Mouse (Mus musculus) ES-E14 (cell line): Measurements from ENCODE around the gene Ptprf. TPM values are rescaled to one million over a fixed set of nuclear protein-coding genes. Genes with fewer than 3 reads are reported as not detected.

Source experiments
- DNase-seq: peaks from one replicate; pipeline ENCODE4 v3.0.0-alpha.2; 2013; ENCODE audit warnings: low read depth, low spot score
- H3K27ac ChIP-seq: 2 replicates; pipeline ENCODE4 v1.5.1; 2012; ENCODE audit warnings: low read depth, mild to moderate bottlenecking, low read length, moderate library complexity, mixed read lengths; ENCODE audit not compliant: poor library complexity, insufficient read depth, severe bottlenecking
- H3K36me3 ChIP-seq: 2 replicates; pipeline ENCODE4 v1.6.1; 2012; ENCODE audit warnings: mild to moderate bottlenecking, low read length, moderate library complexity, mixed read lengths; ENCODE audit not compliant: control insufficient read depth, poor library complexity, insufficient read depth, severe bottlenecking
- H3K4me1 ChIP-seq, 2 experiments: fragments of 150-350 bp in 1 of 2; sonication (generic) in 1 of 2; 2 replicates each; pipeline ENCODE4 v1.6.1; 2012; ENCODE audit warnings: low read length in 2 of 2, mild to moderate bottlenecking in 1 of 2, mixed read lengths in 1 of 2; ENCODE audit not compliant: control insufficient read depth in 2 of 2, insufficient read depth in 2 of 2, poor library complexity in 1 of 2
- H3K4me3 ChIP-seq, 2 experiments: fragments of 150-350 bp in 1 of 2; sonication (generic) in 1 of 2; 2 replicates each; pipeline ENCODE4 v1.5.1; 2012; ENCODE audit warnings: low read length in 2 of 2, low read depth in 1 of 2, mild to moderate bottlenecking in 1 of 2, mixed read lengths in 1 of 2; ENCODE audit not compliant: insufficient read depth in 1 of 2, poor library complexity in 1 of 2, severe bottlenecking in 1 of 2
- H3K9ac ChIP-seq: 2 replicates; pipeline ENCODE4 v1.6.1; 2012; ENCODE audit warnings: low read depth, mild to moderate bottlenecking, low read length, mixed read lengths; ENCODE audit not compliant: poor library complexity, insufficient read depth, severe bottlenecking
- H3K9me3 ChIP-seq: fragments of 150-350 bp; sonication (generic); 2 replicates; pipeline ENCODE4 v1.6.1; 2012; ENCODE audit warnings: low read depth, mild to moderate bottlenecking, low read length; ENCODE audit not compliant: control insufficient read depth, insufficient read depth
- CHD2 ChIP-seq: IDR thresholded peaks from 2 replicates; pipeline ENCODE4 v1.6.1; 2014; ENCODE audit warnings: mild to moderate bottlenecking, low read depth, low read length, inconsistent platforms
- HCFC1 ChIP-seq: IDR thresholded peaks from 2 replicates; pipeline ENCODE4 v1.6.1; 2012; ENCODE audit warnings: low read length, inconsistent platforms, borderline replicate concordance; ENCODE audit not compliant: insufficient read depth
- MAFK ChIP-seq: IDR thresholded peaks from 2 replicates; pipeline ENCODE4 v1.6.1; 2014; ENCODE audit warnings: mild to moderate bottlenecking, low read depth, low read length, inconsistent platforms; ENCODE audit not compliant: insufficient read depth
- ZC3H11A ChIP-seq: IDR thresholded peaks from 2 replicates; pipeline ENCODE4 v1.6.1; 2012; ENCODE audit warnings: low read depth, mild to moderate bottlenecking, inconsistent platforms, low read length, borderline replicate concordance
- ZNF384 ChIP-seq: IDR thresholded peaks from 2 replicates; pipeline ENCODE4 v1.6.1; 2012; ENCODE audit warnings: low read depth, low read length, inconsistent platforms
- in situ Hi-C, 2 experiments: fragments of 600-800 bp; cut with MboI; formaldehyde crosslinking; loops; one replicate each; pipeline ENCODE4 v1.15.1; 2025; ENCODE audit warnings: low sequenced_read_pairs in 2 of 2, inconsistent platforms in 1 of 2; ENCODE audit not compliant: unreplicated experiment in 2 of 2
- total RNA-seq: library from RNA; depleted of rRNA; stranded (reverse); fragments of 300-350 nt; gene quantifications from 2 replicates; pipeline ENCODE4 v1.2.3, GENCODE M21; 2012

Gene Ptprf
- total RNA-seq, 1 experiment, result 226 TPM

DNA sequence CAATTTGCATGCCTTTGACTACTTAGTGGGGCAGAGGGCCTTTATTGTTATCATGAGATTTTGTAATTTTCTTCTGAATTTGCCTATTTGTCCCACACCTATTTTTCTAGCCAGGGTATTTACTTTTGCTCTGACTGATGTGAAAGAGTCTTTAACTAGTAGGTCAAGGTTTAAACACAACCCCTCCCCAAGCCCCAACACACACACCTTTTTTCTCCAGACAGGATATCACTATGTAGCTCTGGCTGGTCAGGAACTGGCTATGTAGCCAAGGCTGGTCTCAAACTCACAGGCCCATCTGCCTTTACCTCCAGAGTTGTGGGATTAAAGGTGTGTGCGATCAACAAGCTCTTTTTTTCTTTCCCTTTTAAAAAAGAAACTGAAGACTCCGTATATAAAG is 92.1 kb downstream of the Ptprf start:
- H3K27ac ChIP-seq, result peak overlapping the region; percentile 64; the same call in 1 of the 2 replicates
- H3K36me3 ChIP-seq, result no peaks in the 10 kb centered on the region
- in situ Hi-C loops, result no loop called here
- no peak for TF ChIP-seq HCFC1
- TF ChIP-seq ZC3H11A, result no peak
- TF ChIP-seq CHD2, result no peak
- TF ChIP-seq ZNF384, result no peak
- no peak for TF ChIP-seq MAFK
- H3K9ac ChIP-seq, result no peak overlapping the region
- H3K4me3 ChIP-seq, result no peak overlapping the region
- H3K9me3 ChIP-seq, result no peaks in the 10 kb centered on the region
- no peaks in the 10 kb centered on the region for H3K4me1 ChIP-seq
- no peak for DNase-seq

- Histone ChIP-seq H3K4me1 (no peaks in the 10 kb centered on the region), H3K27ac (no peak overlapping the region; the same call in 1 of the 2 replicates), H3K4me3 (no peak overlapping the region), H3K9ac (no peak overlapping the region), H3K36me3 (no peaks in the 10 kb centered on the region), H3K9me3 (no peaks in the 10 kb centered on the region)
- TF ChIP-seq MAFK (0 out of 2 replicates have a peak, but pooled peaks have one; percentile 20), HCFC1 (no peak)
- in situ Hi-C loops, result no loop called here
- peak; percentile 80 for DNase-seq
These were observed 92.6 kb downstream of the Ptprf start for GRCm38 (mm10) chr4:118198606-118199005.

- peaks cover 0 to 4% of the 10 kb centered on the region in 2 experiments; a peak in 1 of 4 replicates for H3K4me1 ChIP-seq
- H3K27ac ChIP-seq, result no peak overlapping the region
- no peak for DNase-seq
- no peak overlapping the region for H3K4me3 ChIP-seq
- in situ Hi-C loops, result no loop called here
- TF ChIP-seq CHD2 (no peak), ZNF384 (no peak), HCFC1 (no peak), ZC3H11A (no peak), MAFK (no peak)
- H3K9ac ChIP-seq, result no peak overlapping the region
- H3K36me3 ChIP-seq, result no peaks in the 10 kb centered on the region
- H3K9me3 ChIP-seq, result no peaks in the 10 kb centered on the region
These were observed 95.0 kb downstream of the Ptprf start for GRCm38 (mm10) chr4:118196185-118196584.

- Histone ChIP-seq H3K9ac (peak overlapping the region; percentile 78), H3K27ac (peak overlapping the region; percentile 74), H3K4me3 (peak overlapping the region; percentile 59 to 100), H3K9me3 (no peaks in the 10 kb centered on the region), H3K4me1 (peaks cover 0 to 3% of the 10 kb centered on the region in 2 experiments; a peak in 2 of 4 replicates), H3K36me3 (peaks cover 9% of the 10 kb centered on the region)
- in situ Hi-C loops, result no loop called here
- DNase-seq, result no peak
- TF ChIP-seq ZNF384 (no peak), ZC3H11A (no peak), CHD2 (no peak), HCFC1 (no peak), MAFK (no peak)
These were observed 110.7 kb downstream of the Ptprf start for GRCm38 (mm10) chr4:118180301-118181080.
